Mouse (Mus musculus): ENCODE measurements around the gene Rtp2.

GRCm38 (mm10) chr16:23962401-23962800 is 30.2 kb upstream of the Rtp2 start:
- TF ChIP-seq CTCF (IDR thresholded peaks at IDR 0.05) = peak; percentile 74
- TF ChIP-seq EP300 (IDR thresholded peaks at IDR 0.05; ENCODE audit: insufficient read depth, low read depth, low read length) = no peak
- TF ChIP-seq POLR2A (IDR thresholded peaks at IDR 0.05; ENCODE audit: insufficient read depth, low read depth, low read length) = no peak

Data from heart, adult 2 months (tissue).